Mouse (Mus musculus): ENCODE measurements at regions not wholly inside any gene's neighbourhood (a gene's known extent, or its start where the extent isn't known, plus 50 kb on each side); places are given as distances from the start of the nearest gene placed in this dataset.

GRCm38 (mm10) chr4:33687434-33687833 lies 237.0 kb upstream of the Cnr1 start:
- no peak for DNase-seq (ENCODE audit: low spot score)

GRCm38 (mm10) chr4:33693441-33693840 lies 231.0 kb upstream of the Cnr1 start:
- no peak for DNase-seq (ENCODE audit: low spot score)

GRCm38 (mm10) chr4:33696969-33697368 lies 227.4 kb upstream of the Cnr1 start:
- no peak for DNase-seq (ENCODE audit: low spot score)

- DNase-seq (ENCODE audit: low spot score): no peak
Measured at GRCm38 (mm10) chr4:33702028-33702666, 222.2 kb upstream of the Cnr1 start.

- DNase-seq (ENCODE audit: low spot score): no peak
Measured at GRCm38 (mm10) chr4:33705722-33706121, 218.7 kb upstream of the Cnr1 start.

- no peak for DNase-seq (ENCODE audit: low spot score)
Measured at GRCm38 (mm10) chr4:33706785-33707184, 217.6 kb upstream of the Cnr1 start.

- no peak for DNase-seq (ENCODE audit: low spot score)
Measured at GRCm38 (mm10) chr4:33716475-33717117, 207.8 kb upstream of the Cnr1 start.

- DNase-seq (ENCODE audit: low spot score): no peak
Measured at GRCm38 (mm10) chr4:33720972-33721371, 203.4 kb upstream of the Cnr1 start.

- DNase-seq (ENCODE audit: low spot score): no peak
Measured at GRCm38 (mm10) chr4:33721971-33722370, 202.4 kb upstream of the Cnr1 start.

GRCm38 (mm10) chr4:33731837-33732236 lies 192.6 kb upstream of the Cnr1 start:
- no peak for DNase-seq (ENCODE audit: low spot score)

GRCm38 (mm10) chr4:33734923-33735322 lies 189.5 kb upstream of the Cnr1 start:
- DNase-seq (ENCODE audit: low spot score): peak; percentile 67

- no peak for DNase-seq (ENCODE audit: low spot score)
Measured at GRCm38 (mm10) chr4:33735442-33735966, 188.9 kb upstream of the Cnr1 start.

- no peak for DNase-seq (ENCODE audit: low spot score)
Measured at GRCm38 (mm10) chr4:33736061-33736701, 188.2 kb upstream of the Cnr1 start.

GRCm38 (mm10) chr4:33737337-33737736 lies 187.1 kb upstream of the Cnr1 start:
- no peak for DNase-seq (ENCODE audit: low spot score)

GRCm38 (mm10) chr4:33737859-33738417 lies 186.5 kb upstream of the Cnr1 start:
- DNase-seq (ENCODE audit: low spot score): no peak

- DNase-seq (ENCODE audit: low spot score): no peak
Measured at GRCm38 (mm10) chr4:33739211-33739904, 185.0 kb upstream of the Cnr1 start.

GRCm38 (mm10) chr4:33740982-33741381 lies 183.4 kb upstream of the Cnr1 start:
- DNase-seq (ENCODE audit: low spot score): no peak

GRCm38 (mm10) chr4:33745180-33745579 lies 179.2 kb upstream of the Cnr1 start:
- DNase-seq (ENCODE audit: low spot score): no peak

GRCm38 (mm10) chr4:33747316-33747895 lies 177.0 kb upstream of the Cnr1 start:
- no peak for DNase-seq (ENCODE audit: low spot score)

- DNase-seq (ENCODE audit: low spot score): no peak
Measured at GRCm38 (mm10) chr4:33767721-33768120, 156.7 kb upstream of the Cnr1 start.

GRCm38 (mm10) chr4:33786027-33786426 lies 138.4 kb upstream of the Cnr1 start:
- DNase-seq (ENCODE audit: low spot score): no peak

GRCm38 (mm10) chr4:33786958-33787357 lies 137.4 kb upstream of the Cnr1 start:
- DNase-seq (ENCODE audit: low spot score): no peak
